Mouse (Mus musculus) hindbrain, embryonic 11.5 days (tissue): ENCODE measurements at regions not wholly inside any gene's neighbourhood (a gene's known extent, or its start where the extent isn't known, plus 50 kb on each side); places are given as distances from the start of the nearest gene placed in this dataset.

Experiments used
- ATAC-seq: fragments of 200-750 bp; cut with Nextera tagmentation; 2 replicates; pipeline ENCODE4 v1.8.0; 2017; ENCODE audit warnings: mild to moderate bottlenecking, moderate TSS enrichment, moderate library complexity; ENCODE audit not compliant: low FRiP score
- DNase-seq: peaks from one replicate; pipeline ENCODE4 v3.0.0-alpha.2; 2015; ENCODE audit warnings: low spot score
- H3K27ac ChIP-seq: fragments of 300-500 bp; sonication (generic); 2 replicates; pipeline ENCODE4 v1.5.1; 2014; ENCODE audit warnings: mild to moderate bottlenecking, low read depth, low read length
- H3K27me3 ChIP-seq: fragments of 300-500 bp; sonication (generic); 2 replicates; pipeline ENCODE4 v1.6.1; 2014; ENCODE audit warnings: mild to moderate bottlenecking, low read length, moderate library complexity, mixed read lengths; ENCODE audit not compliant: control insufficient read depth, insufficient read depth
- H3K36me3 ChIP-seq: fragments of 300-500 bp; sonication (generic); 2 replicates; pipeline ENCODE4 v1.6.1; 2014; ENCODE audit warnings: mild to moderate bottlenecking, low read length, moderate library complexity, mixed read lengths; ENCODE audit not compliant: control insufficient read depth, insufficient read depth
- H3K4me1 ChIP-seq: fragments of 300-500 bp; sonication (generic); replicated peaks from 2 replicates; pipeline ENCODE4 v1.6.1; 2014; ENCODE audit warnings: low read length, mixed read lengths; ENCODE audit not compliant: control insufficient read depth, insufficient read depth
- H3K4me2 ChIP-seq: fragments of 300-500 bp; sonication (generic); replicated peaks from 2 replicates; pipeline ENCODE4 v1.6.1; 2014; ENCODE audit warnings: mild to moderate bottlenecking, low read depth, low read length
- H3K4me3 ChIP-seq: fragments of 300-500 bp; sonication (generic); 2 replicates; pipeline ENCODE4 v1.5.1; 2014; ENCODE audit warnings: low read depth, low read length
- H3K9ac ChIP-seq: fragments of 300-500 bp; sonication (generic); 2 replicates; pipeline ENCODE4 v1.6.1; 2014; ENCODE audit warnings: low read depth, low read length
- H3K9me3 ChIP-seq: fragments of 300-500 bp; sonication (generic); 2 replicates; pipeline ENCODE4 v1.6.1; 2016; ENCODE audit warnings: low read length; ENCODE audit not compliant: control insufficient read depth
- WGBS: fragments of 180-500 bp; shearing (Covaris S2); extraction: QIAGEN DNeasy Blood & Tissue Kit; methylation state at CpG from one replicate; pipeline ENCODE4 v1.1.7; 2014; 5-methylcytosine and 5-hydroxymethylcytosine counted together

GRCm38 (mm10) chr7:133286216-133286615, 162.1 kb upstream of the Ctbp2 start:
- Histone ChIP-seq H3K4me3 (no peak overlapping the region), H3K4me1 (no peaks in the 10 kb centered on the region), H3K9ac (no peak overlapping the region), H3K27me3 (no peaks in the 10 kb centered on the region), H3K36me3 (no peaks in the 10 kb centered on the region), H3K4me2 (no peak overlapping the region), H3K27ac (no peak overlapping the region), H3K9me3 (no peaks in the 10 kb centered on the region)
- ATAC-seq (no peak), DNase-seq (no peak)
- 86% methylated on average over 5 of the region's 5 CpGs for WGBS

- ATAC-seq (no peak), DNase-seq (no peak)
- H3K4me3 ChIP-seq, result no peak overlapping the region
- no peak overlapping the region for H3K9ac ChIP-seq
- no peaks in the 10 kb centered on the region for H3K9me3 ChIP-seq
- no peak overlapping the region for H3K27ac ChIP-seq
- 81% methylated on average over 5 of the region's 5 CpGs for WGBS
- H3K4me1 ChIP-seq, result no peaks in the 10 kb centered on the region
- no peak overlapping the region for H3K4me2 ChIP-seq
- H3K27me3 ChIP-seq, result no peaks in the 10 kb centered on the region
- no peaks in the 10 kb centered on the region for H3K36me3 ChIP-seq
Observed at GRCm38 (mm10) chr7:133262161-133262560, 138.0 kb upstream of the Ctbp2 start.

- WGBS, result 85% methylated on average over 7 of the region's 7 CpGs
- ATAC-seq (no peak), DNase-seq (no peak)
- no peaks in the 10 kb centered on the region for H3K4me1 ChIP-seq
- H3K9ac ChIP-seq, result no peak overlapping the region
- no peak overlapping the region for H3K4me2 ChIP-seq
- no peaks in the 10 kb centered on the region for H3K27me3 ChIP-seq
- no peaks in the 10 kb centered on the region for H3K9me3 ChIP-seq
- no peak overlapping the region for H3K4me3 ChIP-seq
- no peaks in the 10 kb centered on the region for H3K36me3 ChIP-seq
- H3K27ac ChIP-seq, result no peak overlapping the region
Observed at GRCm38 (mm10) chr7:133259143-133259542, 135.0 kb upstream of the Ctbp2 start.

GRCm38 (mm10) chr7:133256831-133257230, 132.7 kb upstream of the Ctbp2 start:
- Histone ChIP-seq H3K9ac (no peak overlapping the region), H3K27ac (no peak overlapping the region), H3K27me3 (no peaks in the 10 kb centered on the region), H3K4me2 (no peak overlapping the region), H3K36me3 (no peaks in the 10 kb centered on the region), H3K4me1 (no peaks in the 10 kb centered on the region), H3K4me3 (no peak overlapping the region), H3K9me3 (no peaks in the 10 kb centered on the region)
- ATAC-seq, result no peak
- WGBS, result 75% methylated on average over 5 of the region's 5 CpGs
- DNase-seq, result no peak

- DNase-seq, result no peak
Observed at GRCm38 (mm10) chr7:133244601-133245000, 120.4 kb upstream of the Ctbp2 start.

GRCm38 (mm10) chr7:133234326-133234725, 110.2 kb upstream of the Ctbp2 start:
- Histone ChIP-seq H3K9ac (no peak overlapping the region), H3K27me3 (no peaks in the 10 kb centered on the region), H3K9me3 (no peaks in the 10 kb centered on the region), H3K4me3 (no peak overlapping the region), H3K4me1 (no peaks in the 10 kb centered on the region), H3K4me2 (no peak overlapping the region), H3K27ac (no peak overlapping the region), H3K36me3 (no peaks in the 10 kb centered on the region)
- WGBS, result 85% methylated on average over 5 of the region's 5 CpGs
- DNase-seq (no peak), ATAC-seq (no peak)

More at GRCm38 (mm10) chr7:133244601-133245000, 120.4 kb upstream of the Ctbp2 start:
- Histone ChIP-seq H3K4me2 (no peak overlapping the region), H3K4me1 (no peaks in the 10 kb centered on the region), H3K4me3 (no peak overlapping the region), H3K27ac (no peak overlapping the region), H3K36me3 (no peaks in the 10 kb centered on the region), H3K9ac (no peak overlapping the region), H3K9me3 (no peaks in the 10 kb centered on the region), H3K27me3 (no peaks in the 10 kb centered on the region)
- no peak for ATAC-seq
- 72% methylated on average over 11 of the region's 11 CpGs for WGBS

- Histone ChIP-seq H3K27me3 (no peaks in the 10 kb centered on the region), H3K4me1 (no peaks in the 10 kb centered on the region), H3K4me3 (no peak overlapping the region), H3K9me3 (no peaks in the 10 kb centered on the region), H3K4me2 (no peak overlapping the region), H3K9ac (no peak overlapping the region), H3K36me3 (no peaks in the 10 kb centered on the region), H3K27ac (no peak overlapping the region)
- 81% methylated on average over 10 of the region's 10 CpGs for WGBS
- ATAC-seq, result no peak
- DNase-seq, result no peak
Observed at GRCm38 (mm10) chr7:133232889-133233441, 108.8 kb upstream of the Ctbp2 start.

GRCm38 (mm10) chr7:133230806-133231205, 106.7 kb upstream of the Ctbp2 start:
- ATAC-seq, result no peak
- Histone ChIP-seq H3K27ac (no peak overlapping the region), H3K9me3 (no peaks in the 10 kb centered on the region), H3K9ac (no peak overlapping the region), H3K4me2 (no peak overlapping the region), H3K4me3 (no peak overlapping the region), H3K27me3 (no peaks in the 10 kb centered on the region), H3K4me1 (no peaks in the 10 kb centered on the region), H3K36me3 (no peaks in the 10 kb centered on the region)
- no peak for DNase-seq
- WGBS, result 69% methylated on average over 3 of the region's 3 CpGs

- no peak for DNase-seq
- Histone ChIP-seq H3K9ac (no peak overlapping the region), H3K36me3 (no peaks in the 10 kb centered on the region), H3K4me1 (no peaks in the 10 kb centered on the region), H3K4me2 (no peak overlapping the region), H3K27ac (no peak overlapping the region), H3K4me3 (no peak overlapping the region), H3K27me3 (no peaks in the 10 kb centered on the region), H3K9me3 (no peaks in the 10 kb centered on the region)
- ATAC-seq, result no peak
- 85% methylated on average over 19 of the region's 19 CpGs for WGBS
Observed at GRCm38 (mm10) chr7:133223948-133224652, 99.9 kb upstream of the Ctbp2 start.
